Mouse (Mus musculus) kidney, adult 10 weeks (tissue): ENCODE results near the gene Ugt1a6b. TPM values are rescaled to one million over a fixed set of nuclear protein-coding genes. Genes with fewer than 3 reads are reported as not detected.

Experiments used
- polyA plus RNA-seq: library from polyadenylated mRNA; stranded (reverse); fragments of 350-450 nt; fragmentation: Illumina TruSeq; extraction: RNeasy Lipid Tissue Mini Kit (QIAGEN cat#74804); gene quantifications from one replicate; pipeline ENCODE4 v1.2.3, GENCODE M21; 2014; ENCODE audit warnings: low read depth, low replicate concordance

Gene Ugt1a6b
- polyA plus RNA-seq, result 0.81 TPM

GRCm38 (mm10) chr1:88103019-88103418 lies at the start of gene Ugt1a6b:
TSS of gene Ugt1a6b (plus strand) at chr1:88103252.

GRCm38 (mm10) chr1:88055088-88055487 lies 48.0 kb upstream of the Ugt1a6b start, which contains the start of gene Ugt1a10:
TSS of gene Ugt1a10 (plus strand) at chr1:88055388.

GRCm38 (mm10) chr1:88070495-88070894 lies 32.6 kb upstream of the Ugt1a6b start, which contains the start of gene Ugt1a9:
TSS of gene Ugt1a9 (plus strand) at chr1:88070800.

GRCm38 (mm10) chr1:88087513-88087912 lies 15.5 kb upstream of the Ugt1a6b start, which contains the start of gene Ugt1a8:
TSS of gene Ugt1a8 (plus strand) at chr1:88087813.

GRCm38 (mm10) chr1:88094941-88095492 lies 8.0 kb upstream of the Ugt1a6b start, which contains the start of gene Ugt1a7c:
TSS of gene Ugt1a7c (plus strand) at chr1:88095062.

GRCm38 (mm10) chr1:88134457-88135011 lies 31.5 kb downstream of the Ugt1a6b start, which contains the start of gene Ugt1a6a:
TSS of gene Ugt1a6a (plus strand) at chr1:88134809.

GRCm38 (mm10) chr1:88165711-88166110 lies 62.7 kb downstream of the Ugt1a6b start, which contains the start of gene Ugt1a5:
TSS of gene Ugt1a5 (plus strand) at chr1:88166012.

GRCm38 (mm10) chr1:88200456-88200855 lies 97.4 kb downstream of the Ugt1a6b start, which contains the start of gene Ugt1a2:
TSS of gene Ugt1a2 (plus strand) at chr1:88200601.

GRCm38 (mm10) chr1:88205294-88205922 lies 102.4 kb downstream of the Ugt1a6b start, which contains the start of gene Dnajb3:
TSS of gene Dnajb3 (minus strand) at chr1:88205782.

GRCm38 (mm10) chr1:88211812-88212211 lies 108.8 kb downstream of the Ugt1a6b start, which contains the start of gene Ugt1a1:
TSS of gene Ugt1a1 (plus strand) at chr1:88211959.

GRCm38 (mm10) chr1:88226670-88227379 lies 123.8 kb downstream of the Ugt1a6b start, which contains the start of gene Mroh2a:
TSS of gene Mroh2a (plus strand) at chr1:88226986.

Other genes with a start within 250 kb of the Ugt1a6b start
- 45.4 TPM for gene Dgkd, start 250.0 kb upstream of the Ugt1a6b start, polyA plus RNA-seq
- gene Usp40, start 94.7 kb upstream of the Ugt1a6b start, polyA plus RNA-seq, result 33.3 TPM
- 61.8 TPM for gene Ugt1a10, start 47.9 kb upstream of the Ugt1a6b start, polyA plus RNA-seq
- 2.7 TPM for gene Ugt1a9, start 32.5 kb upstream of the Ugt1a6b start, polyA plus RNA-seq
- not detected for gene Ugt1a8, start 15.4 kb upstream of the Ugt1a6b start, polyA plus RNA-seq
- gene Ugt1a7c, start 8.2 kb upstream of the Ugt1a6b start, polyA plus RNA-seq, result 433 TPM
- gene Ugt1a6a, start 31.6 kb downstream of the Ugt1a6b start, polyA plus RNA-seq, result 17.1 TPM
- gene Ugt1a5, start 62.8 kb downstream of the Ugt1a6b start, polyA plus RNA-seq, result 0.24 TPM
- 1,708 TPM for gene Ugt1a2, start 97.3 kb downstream of the Ugt1a6b start, polyA plus RNA-seq
- gene Dnajb3, start 102.5 kb downstream of the Ugt1a6b start, polyA plus RNA-seq, result 2.1 TPM
- gene Ugt1a1, start 108.7 kb downstream of the Ugt1a6b start, polyA plus RNA-seq, result 9.7 TPM
- gene Mroh2a, start 123.7 kb downstream of the Ugt1a6b start, polyA plus RNA-seq, result not detected
- gene Hjurp, start 174.4 kb downstream of the Ugt1a6b start, polyA plus RNA-seq, result 10.4 TPM
- gene Trpm8, start 174.4 kb downstream of the Ugt1a6b start, polyA plus RNA-seq, result not detected